Mouse (Mus musculus) midbrain, embryonic 11.5 days (tissue): ENCODE results near the gene Dstn. TPM values are rescaled to one million over a fixed set of nuclear protein-coding genes. Genes with fewer than 3 reads are reported as not detected.

Source experiments
- ATAC-seq: fragments of 200-750 bp; cut with Nextera tagmentation; 2 replicates; pipeline ENCODE4 v1.8.0; 2017; ENCODE audit warnings: moderate TSS enrichment, moderate library complexity; ENCODE audit not compliant: low FRiP score
- DNase-seq: peaks from one replicate; pipeline ENCODE4 v3.0.0; 2015; ENCODE audit warnings: low spot score; ENCODE audit errors: missing footprints
- H3K27ac ChIP-seq: fragments of 300-500 bp; sonication (generic); 2 replicates; pipeline ENCODE4 v1.5.1; 2014; ENCODE audit warnings: low read depth, low read length
- H3K27me3 ChIP-seq: fragments of 300-500 bp; sonication (generic); 2 replicates; pipeline ENCODE4 v1.6.1; 2014; ENCODE audit warnings: mild to moderate bottlenecking, low read length, moderate library complexity, mixed read lengths; ENCODE audit not compliant: control insufficient read depth, insufficient read depth
- H3K36me3 ChIP-seq: fragments of 300-500 bp; sonication (generic); 2 replicates; pipeline ENCODE4 v1.6.1; 2014; ENCODE audit warnings: mild to moderate bottlenecking, low read length, moderate library complexity, mixed read lengths; ENCODE audit not compliant: control insufficient read depth, insufficient read depth
- H3K4me1 ChIP-seq: fragments of 300-500 bp; sonication (generic); 2 replicates; pipeline ENCODE4 v1.6.1; 2014; ENCODE audit warnings: low read length; ENCODE audit not compliant: control insufficient read depth, insufficient read depth
- H3K4me2 ChIP-seq: fragments of 300-500 bp; sonication (generic); 2 replicates; pipeline ENCODE4 v1.6.1; 2014; ENCODE audit warnings: mild to moderate bottlenecking, moderate library complexity
- H3K4me3 ChIP-seq: fragments of 300-500 bp; sonication (generic); 2 replicates; pipeline ENCODE4 v1.5.1; 2014; ENCODE audit warnings: low read depth, low read length
- H3K9ac ChIP-seq: fragments of 300-500 bp; sonication (generic); 2 replicates; pipeline ENCODE4 v1.6.1; 2014; ENCODE audit warnings: low read length
- H3K9me3 ChIP-seq: fragments of 300-500 bp; sonication (generic); 2 replicates; pipeline ENCODE4 v1.6.1; 2016; ENCODE audit warnings: low read length; ENCODE audit not compliant: control insufficient read depth
- WGBS: fragments of 180-500 bp; shearing (Covaris S2); extraction: QIAGEN DNeasy Blood & Tissue Kit; methylation state at CpG from one replicate; pipeline ENCODE4 v1.1.7; 2014; 5-methylcytosine and 5-hydroxymethylcytosine counted together
- polyA plus RNA-seq: library from polyadenylated mRNA; unstranded; fragments of >200 nt; fragmentation: Nextera tagmentation; extraction: Ambion mirVana; gene quantifications from 2 replicates; pipeline ENCODE4 v1.2.1, GENCODE M21; 2014

Gene Dstn
- polyA plus RNA-seq, 1 experiment from 2014 or later, result 426 TPM

DNA sequence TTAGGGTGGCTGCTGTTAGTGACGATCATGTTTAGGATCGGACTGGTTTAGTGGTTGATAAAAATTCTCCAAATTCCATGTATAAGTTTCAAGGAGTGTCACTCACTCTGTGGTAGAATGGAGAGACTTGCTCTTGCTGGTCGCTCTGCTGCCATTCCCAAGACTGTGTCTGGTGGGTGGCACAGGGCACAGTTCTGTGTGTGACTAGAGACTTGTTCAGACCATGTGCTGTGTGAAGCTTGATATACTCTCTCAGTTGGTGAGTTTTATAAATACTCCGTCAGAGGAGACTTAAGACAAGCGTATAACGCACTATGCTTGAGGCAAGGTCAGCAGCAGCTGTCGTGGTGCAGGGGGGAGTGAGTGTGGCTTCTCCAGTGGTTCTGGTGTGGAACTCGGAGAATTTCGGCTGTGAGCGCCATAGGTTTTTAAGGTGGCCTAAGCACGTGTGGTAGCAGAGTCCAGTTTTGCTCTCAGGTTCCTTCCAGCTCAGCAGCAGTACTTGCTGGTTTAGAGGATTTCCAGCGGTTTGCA is 17.3 kb downstream of the Dstn start:
- DNase-seq, result no peak
- Histone ChIP-seq H3K4me3 (no peak overlapping the region), H3K27me3 (no peaks in the 10 kb centered on the region), H3K4me2 (no peak overlapping the region), H3K27ac (no peak overlapping the region), H3K4me1 (no peaks in the 10 kb centered on the region), H3K36me3 (no peaks in the 10 kb centered on the region), H3K9ac (no peak overlapping the region), H3K9me3 (no peaks in the 10 kb centered on the region)
- ATAC-seq, result no peak
- 88% methylated on average over 12 of the region's 12 CpGs for WGBS

DNA sequence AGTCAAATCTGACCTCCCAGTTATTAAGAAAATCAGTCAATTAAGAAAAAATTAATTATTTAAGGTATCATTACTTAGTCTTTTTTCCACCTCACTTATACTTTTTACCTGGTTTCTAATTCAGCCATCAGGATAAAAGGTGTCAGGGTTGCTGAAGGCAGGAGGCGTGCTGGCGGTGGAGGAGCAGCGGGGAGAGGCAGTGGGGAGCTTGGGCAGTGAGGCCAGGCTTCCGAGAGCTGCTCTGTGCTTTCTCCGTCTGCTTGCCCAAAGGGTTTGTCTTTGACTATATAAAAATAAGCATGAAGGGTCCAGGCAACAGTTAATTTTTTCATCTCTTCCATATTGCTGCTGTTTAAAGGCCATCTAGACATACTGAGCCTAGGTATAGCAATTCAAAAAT is 18.4 kb downstream of the Dstn start:
- H3K36me3 ChIP-seq, result no peaks in the 10 kb centered on the region
- no peak overlapping the region for H3K4me2 ChIP-seq
- 91% methylated on average over 5 of the region's 5 CpGs for WGBS
- no peaks in the 10 kb centered on the region for H3K4me1 ChIP-seq
- H3K9me3 ChIP-seq, result no peaks in the 10 kb centered on the region
- H3K9ac ChIP-seq, result no peak overlapping the region
- no peaks in the 10 kb centered on the region for H3K27me3 ChIP-seq
- H3K27ac ChIP-seq, result no peak overlapping the region
- no peak for ATAC-seq
- DNase-seq, result no peak
- H3K4me3 ChIP-seq, result no peak overlapping the region

DNA sequence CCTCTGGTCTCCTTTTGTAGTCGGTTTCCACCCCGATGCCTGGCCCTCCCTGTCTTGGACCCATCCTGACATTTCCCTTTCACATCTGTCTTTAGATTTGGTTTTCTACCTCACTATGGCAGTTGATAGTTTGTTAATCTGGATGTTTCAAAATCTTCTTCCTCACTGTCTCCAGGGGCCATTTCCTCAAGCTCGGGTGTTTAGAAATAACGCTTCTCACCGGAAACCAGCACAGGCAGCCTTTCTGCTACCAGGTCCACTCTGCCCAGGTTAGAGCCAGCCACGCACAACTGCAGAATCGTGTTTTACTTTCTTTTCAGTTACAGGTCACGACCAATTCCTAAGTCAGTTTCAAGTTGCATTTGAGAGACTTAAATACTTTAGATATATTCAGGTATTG is 19.3 kb downstream of the Dstn start:
- ATAC-seq, result no peak

DNA sequence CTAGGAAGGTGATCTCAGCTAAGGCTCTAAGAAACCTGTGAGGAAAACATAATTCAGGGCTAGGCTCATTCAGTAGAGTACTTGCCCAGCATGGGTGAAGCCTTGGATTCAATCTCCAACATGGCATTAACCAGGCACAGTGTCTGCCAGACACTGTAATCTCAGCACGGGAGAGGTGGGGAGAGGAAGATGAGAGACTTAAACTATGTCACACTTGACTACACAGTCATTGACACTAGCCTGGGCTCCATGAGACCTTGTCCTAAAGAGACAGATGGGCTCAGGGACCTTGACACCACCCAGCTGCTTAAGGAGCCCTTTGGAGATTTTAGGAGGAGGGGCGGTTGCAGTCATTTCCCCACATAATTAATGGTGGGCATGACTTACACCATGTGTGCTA is 22.7 kb downstream of the Dstn start:
- H3K9me3 ChIP-seq, result no peaks in the 10 kb centered on the region
- H3K4me3 ChIP-seq, result no peak overlapping the region
- no peak overlapping the region for H3K27ac ChIP-seq
- H3K27me3 ChIP-seq, result no peaks in the 10 kb centered on the region
- 73% methylated on average over 2 of the region's 2 CpGs for WGBS
- peaks cover 4% of the 10 kb centered on the region for H3K36me3 ChIP-seq
- no peak for DNase-seq
- H3K4me2 ChIP-seq, result no peak overlapping the region
- H3K4me1 ChIP-seq, result no peaks in the 10 kb centered on the region
- no peak overlapping the region for H3K9ac ChIP-seq
- no peak for ATAC-seq

More for the DNA sequence above, 19.3 kb downstream of the Dstn start:
- DNase-seq, result no peak
- H3K4me3 ChIP-seq, result no peak overlapping the region
- no peaks in the 10 kb centered on the region for H3K36me3 ChIP-seq
- 92% methylated on average over 8 of the region's 8 CpGs for WGBS
- H3K9ac ChIP-seq, result no peak overlapping the region
- no peaks in the 10 kb centered on the region for H3K27me3 ChIP-seq
- H3K4me1 ChIP-seq, result no peaks in the 10 kb centered on the region
- H3K9me3 ChIP-seq, result no peaks in the 10 kb centered on the region
- H3K4me2 ChIP-seq, result no peak overlapping the region
- H3K27ac ChIP-seq, result no peak overlapping the region

DNA sequence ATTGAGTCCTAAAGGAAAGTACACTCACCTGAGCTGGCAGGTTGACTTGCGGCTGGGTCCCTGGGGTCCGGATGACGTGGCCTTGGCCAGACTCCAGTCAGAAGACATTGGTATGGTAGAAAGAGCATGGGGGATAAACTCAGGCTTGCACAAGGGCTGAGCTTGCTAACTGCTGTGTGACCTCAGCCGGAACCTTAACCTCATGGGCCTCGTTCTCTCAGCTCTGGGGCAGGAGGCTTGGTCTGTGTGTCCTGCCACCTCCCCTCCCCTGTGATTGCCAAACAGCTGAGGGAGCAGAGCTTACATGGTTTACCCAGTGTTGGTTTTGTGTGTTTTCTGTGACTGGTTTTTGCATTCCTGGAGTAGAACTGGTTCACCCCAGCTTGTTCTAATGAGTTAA is 25.3 kb downstream of the Dstn start:
- no peak for DNase-seq
- H3K4me3 ChIP-seq, result no peak overlapping the region
- ATAC-seq, result no peak
- no peak overlapping the region for H3K4me2 ChIP-seq
- peaks cover 11% of the 10 kb centered on the region for H3K36me3 ChIP-seq
- no peaks in the 10 kb centered on the region for H3K9me3 ChIP-seq
- H3K9ac ChIP-seq, result no peak overlapping the region
- H3K27me3 ChIP-seq, result no peaks in the 10 kb centered on the region
- 89% methylated on average over 5 of the region's 5 CpGs for WGBS
- H3K27ac ChIP-seq, result no peak overlapping the region
- no peaks in the 10 kb centered on the region for H3K4me1 ChIP-seq

DNA sequence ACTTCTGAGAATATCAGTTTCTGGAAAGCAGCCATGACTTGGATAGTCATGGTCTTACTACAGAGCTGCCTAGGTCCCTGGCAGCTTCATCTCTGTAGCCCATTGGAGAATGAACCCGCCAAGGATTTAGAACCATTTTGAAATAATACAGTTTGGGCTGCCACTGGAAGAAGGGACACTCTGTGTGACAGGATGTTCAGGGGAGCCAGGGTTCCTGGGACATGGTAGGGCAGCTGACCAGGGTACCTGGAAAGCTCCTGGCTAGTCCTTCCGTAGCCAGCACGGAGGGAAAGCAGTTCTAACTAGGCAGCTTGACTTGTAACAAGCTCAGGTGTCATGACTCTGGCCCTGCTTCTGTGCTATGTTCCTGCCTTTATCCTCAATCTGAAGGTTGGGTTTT is 29.7 kb downstream of the Dstn start:
- Histone ChIP-seq H3K4me3 (no peak overlapping the region), H3K9me3 (no peaks in the 10 kb centered on the region), H3K27ac (no peak overlapping the region), H3K4me1 (no peaks in the 10 kb centered on the region), H3K27me3 (no peaks in the 10 kb centered on the region), H3K36me3 (peaks cover 18% of the 10 kb centered on the region), H3K4me2 (no peak overlapping the region), H3K9ac (no peak overlapping the region)
- DNase-seq (no peak), ATAC-seq (no peak)
- WGBS, result 95% methylated on average over 3 of the region's 3 CpGs

DNA sequence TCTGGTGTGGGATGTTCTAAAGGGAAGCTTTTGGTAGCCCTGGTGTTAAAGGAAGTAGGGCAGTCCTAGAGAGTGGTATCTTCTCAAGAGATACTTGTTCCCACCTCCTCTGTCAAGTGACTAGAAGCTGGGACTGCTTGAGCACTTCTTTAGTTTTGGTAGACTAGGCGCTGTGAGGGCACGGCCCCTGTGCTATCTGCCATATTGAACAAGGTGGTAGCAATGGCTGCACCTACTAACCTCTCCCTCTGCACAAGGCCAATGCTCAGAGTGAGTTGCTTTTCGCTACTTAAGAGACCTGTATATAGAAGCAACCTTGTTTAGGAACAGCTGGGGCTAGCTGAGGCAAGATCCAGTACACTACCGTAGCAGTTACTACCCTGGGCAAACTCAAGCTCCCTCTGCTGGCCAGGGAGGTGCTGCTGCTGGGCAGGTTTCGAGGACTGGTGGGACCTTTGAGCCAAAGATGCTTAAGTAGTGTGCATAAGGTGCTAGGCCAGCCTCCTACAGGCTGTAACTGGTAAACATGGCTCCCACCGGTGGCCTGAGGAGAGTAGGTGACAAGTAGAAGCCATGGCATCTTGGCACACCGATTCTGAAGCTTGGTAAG is 30.5 kb downstream of the Dstn start:
- no peak overlapping the region for H3K9ac ChIP-seq
- no peak overlapping the region for H3K4me2 ChIP-seq
- no peak for DNase-seq
- no peaks in the 10 kb centered on the region for H3K4me1 ChIP-seq
- no peak overlapping the region for H3K4me3 ChIP-seq
- H3K27ac ChIP-seq, result no peak overlapping the region
- no peaks in the 10 kb centered on the region for H3K9me3 ChIP-seq
- peaks cover 14% of the 10 kb centered on the region for H3K36me3 ChIP-seq
- no peak for ATAC-seq
- no peaks in the 10 kb centered on the region for H3K27me3 ChIP-seq
- 92% methylated on average over 7 of the region's 7 CpGs for WGBS

DNA sequence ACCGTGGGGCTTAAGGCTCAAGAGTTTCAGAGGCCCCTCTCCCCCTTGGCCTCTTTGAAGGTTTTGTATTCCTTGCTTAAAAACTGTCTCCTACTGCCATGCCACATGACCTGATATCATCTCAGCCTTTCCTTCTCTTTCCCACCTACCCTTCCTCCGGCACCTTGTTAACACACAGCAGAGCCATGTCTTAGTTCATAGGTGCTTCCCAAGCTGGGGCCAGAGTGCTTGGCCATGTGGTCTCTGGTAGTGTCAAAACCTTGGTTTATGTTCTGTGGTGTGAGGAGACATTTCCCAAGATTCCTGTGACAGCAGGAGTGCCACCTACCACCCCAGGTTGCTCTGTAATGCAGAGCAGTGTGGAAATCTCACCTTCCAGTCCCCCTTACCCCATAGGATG is 31.3 kb downstream of the Dstn start:
- Histone ChIP-seq H3K4me3 (no peak overlapping the region), H3K4me2 (no peak overlapping the region), H3K9me3 (no peaks in the 10 kb centered on the region), H3K36me3 (peaks cover 14% of the 10 kb centered on the region), H3K27ac (no peak overlapping the region), H3K9ac (no peak overlapping the region), H3K27me3 (no peaks in the 10 kb centered on the region), H3K4me1 (no peaks in the 10 kb centered on the region)
- 88% methylated on average over 2 of the region's 2 CpGs for WGBS
- no peak for DNase-seq
- no peak for ATAC-seq

DNA sequence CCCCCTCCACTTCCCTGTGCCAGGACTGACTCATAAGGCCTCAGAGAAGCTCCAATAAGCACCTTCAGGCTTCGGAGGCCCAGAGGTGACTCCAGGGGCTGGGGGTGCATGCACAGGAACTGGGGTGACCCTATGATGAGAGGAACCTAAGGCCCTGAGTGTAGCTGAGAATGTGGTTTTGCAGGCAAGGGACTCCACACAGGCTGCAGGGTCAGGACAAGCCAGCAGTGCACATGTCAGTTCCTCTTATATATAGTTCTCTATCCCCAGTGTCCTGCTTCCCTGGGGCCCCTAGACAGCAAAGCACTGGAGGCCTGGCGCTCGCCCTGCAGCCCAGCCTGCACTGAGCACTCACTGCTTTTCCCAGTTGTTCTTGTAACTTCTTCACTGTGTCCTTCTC is 32.9 kb downstream of the Dstn start:
- Histone ChIP-seq H3K4me1 (no peaks in the 10 kb centered on the region), H3K36me3 (peaks cover 19% of the 10 kb centered on the region; the same call in 1 of the 2 replicates), H3K4me3 (no peak overlapping the region), H3K27ac (no peak overlapping the region), H3K9ac (no peak overlapping the region), H3K27me3 (no peaks in the 10 kb centered on the region), H3K4me2 (no peak overlapping the region), H3K9me3 (no peaks in the 10 kb centered on the region)
- DNase-seq (no peak), ATAC-seq (no peak)
- 90% methylated on average over 3 of the region's 3 CpGs for WGBS
